Mouse (Mus musculus) thymus, postnatal 0 days (tissue): Measurements from ENCODE around the gene Dock10. TPM values are rescaled to one million over a fixed set of nuclear protein-coding genes. Genes with fewer than 3 reads are reported as not detected.

Experiments used
- DNase-seq: peaks from one replicate; pipeline ENCODE4 v3.0.0-alpha.2; 2015; ENCODE audit warnings: low spot score
- polyA plus RNA-seq: library from polyadenylated mRNA; unstranded; fragments of >200 nt; fragmentation: Nextera tagmentation; extraction: Ambion mirVana; gene quantifications from 2 replicates; pipeline ENCODE4 v1.2.1, GENCODE M21; 2015

Dock10 gene
- polyA plus RNA-seq, 1 experiment from 2014 or later: 28.5 TPM

DNA sequence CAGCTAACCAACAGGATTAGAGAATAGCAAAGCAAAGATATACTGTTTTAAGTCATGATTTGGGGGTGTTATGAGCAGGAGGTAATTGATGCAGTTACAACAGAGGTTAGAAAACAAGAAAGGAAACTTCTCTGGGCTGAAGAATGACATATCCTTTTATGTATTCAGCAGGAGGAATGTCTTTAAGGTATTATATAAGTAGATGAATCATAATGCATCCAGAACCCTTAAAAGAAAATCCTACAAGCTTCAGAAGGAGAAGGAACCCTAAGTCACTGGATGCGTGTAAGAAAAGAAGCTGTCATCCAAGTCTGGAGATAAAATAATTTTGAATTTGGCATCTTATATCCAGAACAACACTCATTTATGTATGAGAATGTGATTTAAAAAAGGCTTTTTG, 285.9 kb downstream of the Dock10 start:
- DNase-seq: no peak

DNA sequence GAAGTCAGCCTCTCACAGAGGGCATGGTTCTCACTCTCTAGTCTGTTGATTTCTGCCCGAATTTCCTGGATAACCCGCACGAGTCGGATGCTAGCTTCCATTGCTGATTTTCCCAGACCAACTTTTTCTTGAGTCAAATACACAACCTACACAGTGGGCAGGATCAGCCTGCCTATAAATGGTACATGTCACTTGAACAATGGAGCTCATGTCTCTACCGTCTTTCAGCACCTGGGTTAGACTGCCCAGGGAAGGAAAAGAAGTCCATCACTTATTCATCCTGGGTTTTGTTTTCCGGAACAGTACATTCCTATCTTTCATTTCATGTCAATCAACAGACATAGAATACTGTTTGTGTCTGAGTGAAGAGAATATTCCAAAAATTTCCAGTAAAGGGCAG, 297.0 kb downstream of the Dock10 start, which contains the start of gene Gm45261:
Gm45261 (minus strand) TSS at position 101 of the 400 bp plus-strand sequence.
- DNase-seq: no peak

DNA sequence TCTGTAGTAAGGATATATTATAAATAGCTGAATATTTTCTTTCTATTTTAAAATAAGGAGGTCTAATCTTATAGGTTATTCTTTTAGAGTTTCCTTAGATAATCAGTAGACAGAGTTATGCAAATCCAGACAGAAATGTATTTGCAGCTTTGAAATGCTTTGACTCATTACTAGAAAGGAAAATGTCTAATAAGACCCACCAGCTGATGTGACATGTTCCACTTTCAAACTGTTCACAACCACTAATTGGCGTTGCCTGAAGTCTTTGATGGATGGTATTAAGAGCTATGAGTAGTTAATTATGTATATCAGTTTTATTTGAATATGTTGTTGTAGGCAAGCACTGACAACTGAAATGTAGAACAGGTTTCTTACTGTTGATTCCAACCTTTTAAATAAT, 298.4 kb downstream of the Dock10 start:
- no peak for DNase-seq

DNA sequence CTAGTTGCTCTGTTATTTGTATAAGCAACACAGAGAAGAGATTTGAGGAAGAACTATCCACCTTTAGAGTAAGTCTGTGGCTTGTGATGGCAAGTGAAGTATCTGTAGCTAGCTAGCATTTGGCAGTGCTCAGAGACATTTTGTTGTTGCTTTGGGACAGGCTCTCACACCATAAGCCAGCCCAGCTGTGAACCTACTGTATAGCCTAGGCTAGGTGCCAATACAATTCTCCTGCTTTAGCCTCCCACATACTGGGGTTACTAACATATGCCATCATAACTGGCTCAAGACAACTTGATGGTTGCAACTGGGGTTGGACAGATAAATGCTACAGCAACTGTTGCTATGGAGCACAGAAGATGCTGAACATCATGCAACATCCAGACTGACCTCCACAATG, 298.9 kb downstream of the Dock10 start:
- DNase-seq: no peak

DNA sequence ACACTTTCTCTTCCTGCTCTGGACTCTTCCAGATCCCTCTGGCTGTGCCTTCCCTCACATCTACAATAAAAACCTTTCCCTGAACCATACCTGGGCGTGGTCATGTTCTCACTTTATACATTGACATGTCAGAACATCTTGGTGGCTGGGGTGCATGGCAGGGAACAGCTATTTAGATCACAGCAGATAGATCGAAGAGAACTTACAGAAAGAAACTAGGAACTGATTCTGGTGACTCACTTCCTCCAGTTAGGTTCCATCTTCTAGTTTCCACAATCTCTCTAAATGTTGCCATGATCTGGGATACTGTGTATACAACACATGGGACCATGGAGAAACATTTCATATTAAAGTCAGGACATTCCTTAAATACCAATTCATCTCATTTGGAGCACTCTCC, 304.4 kb downstream of the Dock10 start:
- no peak for DNase-seq

DNA sequence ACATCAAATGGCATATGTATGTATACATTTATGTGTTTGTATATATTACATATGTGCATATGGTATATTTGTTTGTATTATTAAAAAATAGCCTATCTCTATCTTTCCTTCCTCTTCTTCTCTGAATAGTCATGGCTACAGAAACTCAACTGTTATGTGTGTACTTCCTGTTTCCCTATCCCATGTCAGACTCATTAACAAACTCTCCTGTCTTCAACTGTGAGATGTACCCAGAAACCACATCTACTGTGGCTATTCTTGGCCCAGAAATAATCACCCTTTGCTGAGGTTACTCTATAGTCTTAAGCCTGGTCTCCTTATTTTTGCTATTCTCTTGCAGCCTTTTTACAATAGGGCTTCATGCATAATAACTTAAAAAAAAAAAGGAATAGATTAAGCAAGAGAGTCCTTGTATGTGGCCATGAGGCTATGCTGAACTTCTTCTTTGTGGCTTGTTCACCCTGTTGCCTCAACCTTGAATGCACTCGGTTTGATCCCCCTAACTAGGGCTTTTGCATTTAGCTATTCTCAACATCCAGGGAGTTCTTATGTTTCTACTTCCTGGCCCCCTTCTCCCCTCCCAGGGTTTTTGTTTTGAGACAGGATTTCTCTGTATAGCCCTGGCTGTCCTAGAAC, 306.3 kb downstream of the Dock10 start:
- no peak for DNase-seq
